Mouse (Mus musculus): ENCODE data around the gene Plekhh3. TPM values are rescaled to one million over a fixed set of nuclear protein-coding genes. Genes with fewer than 3 reads are reported as not detected.
"Not testable (repeated sequence)": the region's sequence is repeated elsewhere in the genome, so short reads cannot be mapped to it uniquely, and the experiment has no call there.

Plekhh3 gene
- polyA plus RNA-seq, 1 experiment from 2014 or later = 9.7 TPM

GRCm38 (mm10) chr11:101125008-101125407 is 46.1 kb downstream of the Plekhh3 start:
- 94% methylated on average over 9 of the region's 9 CpGs for WGBS
- H3K27ac ChIP-seq; H3K9ac ChIP-seq; ATAC-seq (ENCODE audit: insufficient number of reproducible peaks, insufficient read depth, low FRiP score, low TSS enrichment, low read depth); H3K4me3 ChIP-seq; H3K27me3 ChIP-seq; H3K4me2 ChIP-seq; H3K9me3 ChIP-seq: not testable (repeated sequence)
- peaks cover 43% of the 10 kb centered on the region for H3K36me3 ChIP-seq
- H3K4me1 ChIP-seq = peaks cover 12% of the 10 kb centered on the region

- not testable (repeated sequence) for ATAC-seq (ENCODE audit: insufficient number of reproducible peaks, insufficient read depth, low FRiP score, low TSS enrichment, low read depth); H3K9ac ChIP-seq; H3K27me3 ChIP-seq; H3K4me2 ChIP-seq; H3K4me3 ChIP-seq; H3K27ac ChIP-seq; H3K9me3 ChIP-seq
- peaks cover 12% of the 10 kb centered on the region for H3K4me1 ChIP-seq
- peaks cover 43% of the 10 kb centered on the region for H3K36me3 ChIP-seq
- 94% methylated on average over 8 of the region's 8 CpGs for WGBS
These were observed 46.7 kb downstream of the Plekhh3 start for GRCm38 (mm10) chr11:101124494-101124893.

GRCm38 (mm10) chr11:101120545-101121188 is 50.5 kb downstream of the Plekhh3 start:
- Histone ChIP-seq H3K4me1 (peaks cover 28% of the 10 kb centered on the region), H3K4me3 (peak overlapping the region; percentile 98), H3K27me3 (no peaks in the 10 kb centered on the region), H3K4me2 (peak overlapping the region; percentile 95), H3K9me3 (no peaks in the 10 kb centered on the region), H3K27ac (peak overlapping the region; percentile 91), H3K9ac (peak overlapping the region; percentile 96), H3K36me3 (peaks cover 42% of the 10 kb centered on the region)
- 20% methylated on average over 19 of the region's 19 CpGs for WGBS
- no peak for ATAC-seq (ENCODE audit: insufficient number of reproducible peaks, insufficient read depth, low FRiP score, low TSS enrichment, low read depth)

GRCm38 (mm10) chr11:101119761-101120544 is 51.2 kb downstream of the Plekhh3 start, which contains the start of the genes Retreg3 and Tubg1:
Gene Retreg3, minus strand, starts transcription at chr11:101119893.
Gene Tubg1, plus strand, starts transcription at chr11:101119938.
- WGBS = under 1% methylated on average over 61 of the region's 61 CpGs
- peaks cover 35% of the 10 kb centered on the region for H3K36me3 ChIP-seq
- peak within 1 kb of the TSS; percentile 98 for H3K4me3 ChIP-seq
- H3K27ac ChIP-seq = peak within 1 kb of the TSS; percentile 91
- peak within 1 kb of the TSS; percentile 95 for H3K4me2 ChIP-seq
- H3K9me3 ChIP-seq = no peaks in the 10 kb centered on the region
- H3K27me3 ChIP-seq = no peaks in the 10 kb centered on the region
- peak; percentile 94 for ATAC-seq (ENCODE audit: insufficient number of reproducible peaks, insufficient read depth, low FRiP score, low TSS enrichment, low read depth)
- peak within 1 kb of the TSS; percentile 96 for H3K9ac ChIP-seq
- peaks cover 28% of the 10 kb centered on the region for H3K4me1 ChIP-seq

- H3K4me3 ChIP-seq = peak overlapping the region; percentile 98
- no peaks in the 10 kb centered on the region for H3K27me3 ChIP-seq
- peak overlapping the region; percentile 78 for H3K27ac ChIP-seq
- no peaks in the 10 kb centered on the region for H3K9me3 ChIP-seq
- WGBS = under 1% methylated on average over 39 of the region's 39 CpGs
- H3K9ac ChIP-seq = peak overlapping the region; percentile 96
- H3K4me1 ChIP-seq = peaks cover 28% of the 10 kb centered on the region
- H3K4me2 ChIP-seq = peak overlapping the region; percentile 95
- peaks cover 31% of the 10 kb centered on the region for H3K36me3 ChIP-seq
- peak; percentile 70 for ATAC-seq (ENCODE audit: insufficient number of reproducible peaks, insufficient read depth, low FRiP score, low TSS enrichment, low read depth)
These were observed 51.9 kb downstream of the Plekhh3 start for GRCm38 (mm10) chr11:101119131-101119760.

GRCm38 (mm10) chr11:101118105-101118504 is 53.0 kb downstream of the Plekhh3 start:
- Histone ChIP-seq H3K9ac (peak overlapping the region; percentile 96), H3K27ac (no peak overlapping the region)
- ATAC-seq (ENCODE audit: insufficient number of reproducible peaks, insufficient read depth, low FRiP score, low TSS enrichment, low read depth) = no peak

GRCm38 (mm10) chr11:101115564-101115963 is 55.6 kb downstream of the Plekhh3 start:
- no peak for ATAC-seq (ENCODE audit: insufficient number of reproducible peaks, insufficient read depth, low FRiP score, low TSS enrichment, low read depth)
- H3K4me3 ChIP-seq = no peak overlapping the region
- peaks cover 18% of the 10 kb centered on the region for H3K4me1 ChIP-seq
- H3K4me2 ChIP-seq = no peak overlapping the region
- 62% methylated on average over 2 of the region's 2 CpGs for WGBS
- H3K9me3 ChIP-seq = no peaks in the 10 kb centered on the region
- H3K9ac ChIP-seq = peak overlapping the region; percentile 12; the same call in 1 of the 2 replicates
- peaks cover 12% of the 10 kb centered on the region for H3K36me3 ChIP-seq
- H3K27me3 ChIP-seq = no peaks in the 10 kb centered on the region
- H3K27ac ChIP-seq = no peak overlapping the region

More at GRCm38 (mm10) chr11:101118105-101118504, 53.0 kb downstream of the Plekhh3 start:
- H3K9me3 ChIP-seq = no peaks in the 10 kb centered on the region
- 35% methylated on average over 4 of the region's 4 CpGs for WGBS
- no peaks in the 10 kb centered on the region for H3K27me3 ChIP-seq
- peaks cover 28% of the 10 kb centered on the region for H3K4me1 ChIP-seq
- H3K4me2 ChIP-seq = peak overlapping the region; percentile 95
- H3K4me3 ChIP-seq = peak overlapping the region; percentile 98
- peaks cover 21% of the 10 kb centered on the region for H3K36me3 ChIP-seq

Small RNA genes within 50 kb of the gene (microRNA-seq; reads per million reads assigned to microRNA genes)
- gene Gm27626 = not detected

Other genes with a start within 250 kb of the Plekhh3 start
- 40.7 and 48.3 TPM in 2 replicates for gene Stat3, start 231.8 kb downstream of the Plekhh3 start, polyA plus RNA-seq (2015; fragmentation: Nextera tagmentation; extraction: Ambion mirVana)
- gene Cavin1, start 200.5 kb downstream of the Plekhh3 start, polyA plus RNA-seq (2015; fragmentation: Nextera tagmentation; extraction: Ambion mirVana) = 152 and 169 TPM in 2 replicates
- gene Atp6v0a1, start 161.9 kb downstream of the Plekhh3 start, polyA plus RNA-seq (2015; fragmentation: Nextera tagmentation; extraction: Ambion mirVana) = 33.2 and 38.8 TPM in 2 replicates
- gene Naglu, start 101.3 kb downstream of the Plekhh3 start, polyA plus RNA-seq (2015; fragmentation: Nextera tagmentation; extraction: Ambion mirVana) = 8.7 and 9.0 TPM in 2 replicates
- 0.15 TPM in 1 of 2 replicates, not detected in the other for gene Hsd17b1, start 92.9 kb downstream of the Plekhh3 start, polyA plus RNA-seq (2015; fragmentation: Nextera tagmentation; extraction: Ambion mirVana)
- gene Coasy, start 88.8 kb downstream of the Plekhh3 start, polyA plus RNA-seq (2015; fragmentation: Nextera tagmentation; extraction: Ambion mirVana) = 40.8 and 43.8 TPM in 2 replicates
- 46.8 and 50.9 TPM in 2 replicates for gene Mlx, start 84.1 kb downstream of the Plekhh3 start, polyA plus RNA-seq (2015; fragmentation: Nextera tagmentation; extraction: Ambion mirVana)
- gene Psmc3ip, start 75.9 kb downstream of the Plekhh3 start, polyA plus RNA-seq (2015; fragmentation: Nextera tagmentation; extraction: Ambion mirVana) = 43.5 and 46.1 TPM in 2 replicates
- gene Retreg3, start 51.5 kb downstream of the Plekhh3 start, polyA plus RNA-seq (2015; fragmentation: Nextera tagmentation; extraction: Ambion mirVana) = 19.2 and 21.4 TPM in 2 replicates
- 69.7 and 77.2 TPM in 2 replicates for gene Tubg1, start 51.4 kb downstream of the Plekhh3 start, polyA plus RNA-seq (2015; fragmentation: Nextera tagmentation; extraction: Ambion mirVana)
- gene Tubg2, start 15.4 kb downstream of the Plekhh3 start, polyA plus RNA-seq (2015; fragmentation: Nextera tagmentation; extraction: Ambion mirVana) = 12.6 and 12.9 TPM in 2 replicates
- 0.50 and 1.2 TPM in 2 replicates for gene Cntnap1, start 828 bp downstream of the Plekhh3 start, polyA plus RNA-seq (2015; fragmentation: Nextera tagmentation; extraction: Ambion mirVana)
- gene Ccr10, start 4.1 kb upstream of the Plekhh3 start, polyA plus RNA-seq (2015; fragmentation: Nextera tagmentation; extraction: Ambion mirVana) = 0.15 and 0.27 TPM in 2 replicates
- 16.9 and 19.8 TPM in 2 replicates for gene Ezh1, start 55.1 kb upstream of the Plekhh3 start, polyA plus RNA-seq (2015; fragmentation: Nextera tagmentation; extraction: Ambion mirVana)
- 84.9 and 92.3 TPM in 2 replicates for gene Ramp2, start 74.7 kb upstream of the Plekhh3 start, polyA plus RNA-seq (2015; fragmentation: Nextera tagmentation; extraction: Ambion mirVana)
- 106 and 118 TPM in 2 replicates for gene Vps25, start 82.4 kb upstream of the Plekhh3 start, polyA plus RNA-seq (2015; fragmentation: Nextera tagmentation; extraction: Ambion mirVana)
- 9.8 and 10.9 TPM in 2 replicates for gene Wnk4, start 89.2 kb upstream of the Plekhh3 start, polyA plus RNA-seq (2015; fragmentation: Nextera tagmentation; extraction: Ambion mirVana)
- gene Cntd1, start 107.7 kb upstream of the Plekhh3 start, polyA plus RNA-seq (2015; fragmentation: Nextera tagmentation; extraction: Ambion mirVana) = 1.7 and 2.3 TPM in 2 replicates
- 193 and 196 TPM in 2 replicates for gene Coa3, start 107.8 kb upstream of the Plekhh3 start, polyA plus RNA-seq (2015; fragmentation: Nextera tagmentation; extraction: Ambion mirVana)
- gene Becn1, start 130.9 kb upstream of the Plekhh3 start, polyA plus RNA-seq (2015; fragmentation: Nextera tagmentation; extraction: Ambion mirVana) = 129 and 130 TPM in 2 replicates
- gene Psme3, start 144.9 kb upstream of the Plekhh3 start, polyA plus RNA-seq (2015; fragmentation: Nextera tagmentation; extraction: Ambion mirVana) = 138 and 148 TPM in 2 replicates
- gene Aoc2, start 153.7 kb upstream of the Plekhh3 start, polyA plus RNA-seq (2015; fragmentation: Nextera tagmentation; extraction: Ambion mirVana) = 1.3 and 1.7 TPM in 2 replicates
- 0.10 and 0.15 TPM in 2 replicates for gene Aoc3, start 159.3 kb upstream of the Plekhh3 start, polyA plus RNA-seq (2015; fragmentation: Nextera tagmentation; extraction: Ambion mirVana)
- not detected in 2 replicates for gene G6pc, start 196.2 kb upstream of the Plekhh3 start, polyA plus RNA-seq (2015; fragmentation: Nextera tagmentation; extraction: Ambion mirVana)
- 73.9 and 88.6 TPM in 2 replicates for gene Aarsd1, start 246.3 kb upstream of the Plekhh3 start, polyA plus RNA-seq (2015; fragmentation: Nextera tagmentation; extraction: Ambion mirVana)